Mouse (Mus musculus): ENCODE measurements around the gene Arfgap2.
A peak's percentile ranks its signal among the peaks of the same experiment; 100 is the strongest.

The Arfgap2 gene

DNA sequence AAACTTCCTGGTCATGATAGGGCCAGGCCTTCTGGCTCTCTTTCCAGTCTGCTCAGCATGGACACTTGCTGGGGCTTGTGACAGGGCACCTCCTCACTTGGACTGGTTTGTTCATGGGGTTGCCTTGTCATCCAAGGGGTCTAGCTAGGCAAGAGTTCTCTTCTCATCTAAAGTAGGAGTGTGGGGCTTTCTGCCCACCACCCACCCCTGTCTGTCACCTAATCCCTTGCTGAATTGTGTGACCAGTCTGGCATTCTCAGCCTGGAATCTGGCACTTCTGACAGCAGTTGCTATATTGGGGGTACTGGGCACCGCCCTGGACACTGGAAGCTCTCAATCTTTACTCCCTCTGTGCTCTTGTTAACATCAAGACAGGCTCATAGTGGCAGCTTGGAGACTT lies 5.3 kb upstream of the Arfgap2 start:
- DNase-seq, result no peak

DNA sequence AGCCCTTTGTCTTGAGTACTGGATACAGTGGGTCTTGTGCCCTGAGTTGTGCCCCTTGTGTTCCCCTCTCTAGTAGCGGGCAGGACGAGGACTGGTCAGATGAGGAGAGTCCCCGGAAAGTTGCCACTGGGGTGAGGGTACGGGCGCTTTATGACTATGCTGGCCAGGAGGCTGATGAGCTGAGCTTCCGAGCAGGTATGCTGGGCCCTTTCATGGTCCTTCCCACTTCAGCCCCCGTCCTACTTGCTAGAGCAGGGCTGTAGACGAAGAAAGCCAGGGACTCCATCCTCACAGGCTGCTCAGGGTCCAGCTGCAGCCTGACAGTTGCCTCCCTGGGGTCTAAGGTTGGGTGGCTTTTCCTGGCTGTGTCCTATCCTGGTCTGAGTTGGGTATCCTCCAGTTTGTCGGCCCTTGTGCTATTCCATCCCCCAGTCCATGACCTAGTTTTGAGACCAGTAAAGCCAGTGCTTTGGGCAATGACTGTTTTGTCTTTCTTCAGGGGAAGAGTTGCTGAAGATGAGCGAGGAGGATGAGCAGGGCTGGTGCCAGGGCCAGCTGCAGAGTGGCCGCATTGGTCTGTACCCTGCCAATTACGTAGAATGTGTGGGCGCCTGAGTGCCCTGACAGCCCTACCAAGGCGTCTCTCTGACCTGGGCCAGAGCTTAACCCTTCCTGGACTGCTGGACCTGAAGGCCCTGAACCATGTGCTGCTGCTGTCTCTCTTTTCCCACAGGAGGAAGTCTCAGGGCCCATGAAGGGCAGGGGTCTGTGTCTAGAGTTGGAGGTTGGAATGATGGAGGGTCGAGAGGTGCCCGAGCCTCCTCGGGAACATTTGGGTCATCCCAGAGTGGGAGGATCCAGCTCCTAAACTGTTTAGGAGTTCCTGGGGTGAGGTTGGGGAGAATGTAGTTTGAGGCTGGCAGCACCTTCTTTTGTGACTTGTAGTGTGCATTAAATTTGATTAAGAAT lies 798 bp upstream of the Arfgap2 start:
- DNase-seq, result peak in 1 of 2 experiments; percentile 10

DNA sequence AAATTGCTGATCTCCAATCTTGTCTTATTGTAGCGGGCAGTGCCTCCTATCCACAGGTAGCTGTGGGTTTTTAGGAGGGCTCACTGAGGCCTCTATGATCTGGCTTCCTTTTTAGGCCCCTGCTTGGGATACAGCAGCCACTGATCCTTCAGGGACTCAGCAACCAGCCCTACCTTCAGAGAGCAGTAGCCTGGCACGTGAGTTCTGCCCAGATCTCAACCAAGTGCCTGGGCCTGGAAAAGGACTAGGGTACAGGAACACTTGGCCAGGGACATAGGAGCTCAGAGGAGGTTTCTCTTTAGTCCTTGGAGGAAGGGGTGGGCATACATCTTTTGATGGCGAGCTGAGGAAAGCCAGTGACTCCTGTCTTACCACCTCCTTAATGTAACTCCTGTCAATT lies 3.3 kb downstream of the Arfgap2 start:
- DNase-seq, result no peak

DNA sequence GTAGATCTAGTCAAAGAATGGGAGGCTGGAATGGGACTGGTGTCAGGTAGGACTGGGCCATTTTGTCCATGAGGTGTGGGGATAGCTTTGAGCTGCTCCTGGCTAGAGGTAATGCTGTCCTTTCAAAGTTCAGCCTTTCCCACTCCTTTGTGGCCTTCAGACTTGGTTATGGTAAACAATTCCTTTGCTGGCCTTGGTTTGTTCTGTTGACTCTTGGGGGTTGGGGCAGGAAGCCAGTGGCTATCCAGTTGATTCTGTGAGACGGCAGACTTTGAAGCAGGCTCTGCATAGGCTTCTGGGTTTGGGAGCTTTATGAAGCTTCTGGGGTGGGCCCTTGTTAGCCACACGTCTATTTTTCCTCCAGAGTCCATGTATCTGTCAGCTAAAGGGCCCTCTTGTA lies 3.9 kb downstream of the Arfgap2 start:
- peak in 1 of 2 experiments; percentile 6 for DNase-seq

DNA sequence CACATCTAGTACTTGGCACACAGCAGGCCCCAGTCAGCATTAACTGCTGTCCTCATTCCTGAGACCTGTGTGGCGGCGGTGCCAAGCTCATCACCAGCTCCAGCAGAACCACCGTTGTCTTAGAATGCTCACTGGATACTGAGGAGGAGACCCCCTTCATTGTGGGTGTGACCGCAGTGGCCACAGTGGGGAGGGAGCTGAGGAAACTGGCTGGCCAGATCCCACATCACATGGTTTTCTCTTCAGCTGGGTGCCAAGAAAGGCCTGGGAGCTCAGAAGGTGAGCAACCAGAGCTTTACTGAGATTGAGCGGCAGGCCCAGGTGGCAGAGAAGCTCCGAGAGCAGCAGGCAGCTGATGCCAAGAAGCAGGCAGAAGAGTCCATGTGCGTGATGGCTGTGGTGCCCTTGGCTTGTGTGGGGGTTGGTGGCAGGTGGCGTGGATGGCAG lies 4.9 kb downstream of the Arfgap2 start:
- DNase-seq, result peak; percentile 65 to 78

DNA sequence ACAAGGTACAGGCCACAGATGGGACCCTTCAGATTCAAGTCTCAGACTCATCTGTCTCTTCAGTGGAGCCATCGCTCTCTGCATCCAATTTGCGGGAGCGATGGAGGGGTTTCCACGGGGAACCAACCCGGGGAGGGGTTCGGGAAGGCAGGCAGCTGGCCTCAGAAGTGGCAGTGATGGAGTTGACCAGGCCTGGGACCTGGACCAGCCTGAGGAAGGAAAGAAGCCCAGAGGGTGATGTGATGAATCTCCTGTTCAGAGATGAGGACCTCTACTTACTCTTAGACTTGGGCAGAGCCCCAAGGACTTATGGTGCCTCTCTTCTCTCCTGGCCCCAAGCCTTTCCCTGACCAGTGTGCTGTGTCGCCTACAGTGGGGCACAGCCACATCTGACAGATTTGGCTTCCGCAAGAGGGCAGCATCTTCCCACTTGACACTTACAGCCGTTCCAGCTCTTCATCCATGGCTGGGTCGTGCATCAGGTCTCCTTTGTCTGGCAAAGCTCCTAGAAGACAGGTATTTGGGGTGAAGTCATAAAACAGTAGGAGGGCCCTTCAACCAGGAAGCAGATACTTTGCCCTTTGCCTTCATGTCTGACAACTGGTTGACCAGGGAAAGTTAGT lies 14.1 kb downstream of the Arfgap2 start:
- peak; percentile 84 to 85 for DNase-seq

DNA sequence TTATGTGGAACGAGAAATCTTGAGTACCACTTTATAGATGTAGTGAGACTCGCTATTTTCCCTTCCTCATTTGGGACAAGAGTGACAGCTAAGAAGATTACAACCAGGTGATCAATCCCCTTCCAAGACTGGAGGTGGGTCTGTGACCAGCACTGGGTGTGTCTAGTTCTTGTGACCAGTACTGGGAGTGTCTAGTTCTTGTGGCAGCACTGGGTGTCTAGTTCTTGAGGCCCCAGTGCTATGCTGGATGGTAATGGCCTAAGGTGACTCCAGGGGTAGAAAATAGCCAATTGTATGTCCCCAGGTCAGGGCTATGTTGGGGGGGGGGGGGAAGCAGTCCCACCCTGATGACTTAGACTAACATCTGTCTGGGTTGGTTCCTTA lies 14.6 kb downstream of the Arfgap2 start:
- DNase-seq, result no peak

DNA sequence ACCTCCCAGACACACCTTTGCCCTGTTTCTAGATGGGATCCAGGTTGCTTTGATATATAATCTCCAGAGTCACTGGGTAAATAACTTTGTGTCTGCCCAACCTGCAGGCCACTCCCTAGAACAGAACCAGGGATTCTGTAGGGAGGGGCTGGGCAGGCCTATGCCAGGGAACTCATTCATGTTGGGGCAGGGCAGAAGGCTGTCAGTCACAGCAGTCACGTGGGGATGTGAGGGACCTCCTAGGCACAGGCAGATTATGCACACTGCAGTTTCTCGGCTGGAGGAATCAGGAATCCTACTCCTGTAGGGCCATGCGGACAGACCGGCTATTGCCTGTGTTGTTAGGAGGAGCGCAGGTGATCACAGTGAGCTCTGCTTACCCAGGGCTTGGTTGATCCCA lies 16.6 kb downstream of the Arfgap2 start:
- DNase-seq, result peak in 1 of 2 experiments; percentile 28

DNA sequence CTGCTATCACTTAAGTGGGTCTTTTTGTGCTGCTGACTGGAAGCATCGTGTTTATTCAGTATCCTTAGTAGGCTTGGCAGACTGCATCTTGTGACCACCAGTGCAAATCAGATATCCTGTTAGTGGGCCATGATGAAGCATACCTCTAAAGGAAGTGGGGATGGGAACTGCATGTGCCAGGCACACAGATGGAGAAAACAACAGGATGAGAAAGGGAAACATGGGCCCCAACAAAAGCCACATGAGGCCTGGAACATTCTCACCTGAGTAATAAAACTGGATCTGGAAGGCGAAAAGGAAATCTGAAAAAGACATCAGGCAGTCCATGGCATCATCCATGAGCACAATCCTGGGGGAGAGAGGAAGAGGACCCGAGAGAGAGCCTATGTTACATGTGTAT lies 19.2 kb downstream of the Arfgap2 start:
- DNase-seq, result peak in 1 of 2 experiments; percentile 47

DNA sequence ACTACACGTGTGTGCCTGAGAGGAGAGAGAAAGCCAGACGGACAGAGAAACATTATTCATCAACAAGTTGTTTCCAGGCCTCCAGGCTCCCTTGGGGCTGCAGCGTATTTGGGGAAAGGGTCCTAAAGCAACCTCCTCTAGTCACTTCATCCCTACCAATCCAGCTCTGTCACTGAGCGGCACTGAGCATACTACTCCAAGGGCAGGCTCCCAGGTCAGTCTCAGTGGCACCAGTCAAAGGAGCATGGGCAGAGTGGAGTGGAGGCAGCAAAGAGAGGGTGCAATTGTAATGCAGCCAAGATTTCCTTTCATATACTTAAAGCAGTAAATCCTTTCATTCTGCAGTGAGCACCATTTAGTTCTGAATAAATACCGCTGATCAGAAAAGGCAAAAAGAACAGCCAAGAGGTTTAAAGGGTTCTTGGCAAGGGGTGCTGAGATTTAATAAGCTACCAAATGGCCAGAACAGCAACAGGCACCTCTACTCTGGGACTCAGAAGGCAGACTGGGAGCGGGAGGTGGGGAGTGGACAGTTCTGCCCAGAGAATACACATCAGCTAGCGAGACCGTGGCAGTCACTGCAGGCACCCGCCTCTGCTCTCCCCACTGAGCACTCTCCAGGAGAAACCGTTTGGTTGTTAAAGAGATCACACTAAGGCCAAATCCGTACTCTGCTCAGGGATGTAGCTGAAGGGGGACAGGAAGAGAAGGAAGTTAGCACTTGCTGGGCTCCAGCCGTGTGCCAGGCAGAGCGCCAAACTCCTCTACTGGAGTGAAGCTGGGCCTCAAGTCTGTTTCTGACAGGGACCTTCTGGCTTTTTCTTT lies 19.8 kb downstream of the Arfgap2 start:
- peak; percentile 87 to 88 for DNase-seq

DNA sequence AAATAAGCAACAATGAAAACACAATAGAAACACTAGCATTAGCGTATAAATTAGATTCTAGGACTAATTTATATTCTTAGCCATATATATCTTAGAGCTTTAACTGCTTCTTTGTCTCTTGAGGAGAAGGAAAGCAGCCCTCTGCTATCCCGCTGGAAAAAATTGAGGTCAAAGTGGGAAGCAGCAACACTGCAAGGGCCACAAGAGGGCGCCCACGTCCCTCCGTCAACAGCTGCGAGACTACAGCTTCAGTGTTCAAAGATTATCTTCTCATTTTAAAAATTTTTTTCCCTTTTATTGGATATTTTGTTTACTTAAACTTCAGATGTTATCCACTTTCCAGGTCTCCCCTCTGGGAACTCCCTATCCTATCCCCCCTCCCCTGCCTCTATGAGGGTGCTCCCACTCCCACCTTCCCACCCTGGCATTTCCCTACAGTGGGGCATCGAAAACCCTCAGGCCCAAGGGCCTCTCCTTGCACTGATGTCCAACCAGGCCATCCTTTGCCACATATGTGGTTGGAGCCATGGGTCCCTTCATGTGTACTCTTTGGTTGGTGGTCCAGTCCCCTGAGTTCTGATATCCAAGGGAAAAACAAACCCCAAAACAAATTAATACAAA lies 21.2 kb downstream of the Arfgap2 start:
- DNase-seq, result peak; percentile 94 to 95

DNA sequence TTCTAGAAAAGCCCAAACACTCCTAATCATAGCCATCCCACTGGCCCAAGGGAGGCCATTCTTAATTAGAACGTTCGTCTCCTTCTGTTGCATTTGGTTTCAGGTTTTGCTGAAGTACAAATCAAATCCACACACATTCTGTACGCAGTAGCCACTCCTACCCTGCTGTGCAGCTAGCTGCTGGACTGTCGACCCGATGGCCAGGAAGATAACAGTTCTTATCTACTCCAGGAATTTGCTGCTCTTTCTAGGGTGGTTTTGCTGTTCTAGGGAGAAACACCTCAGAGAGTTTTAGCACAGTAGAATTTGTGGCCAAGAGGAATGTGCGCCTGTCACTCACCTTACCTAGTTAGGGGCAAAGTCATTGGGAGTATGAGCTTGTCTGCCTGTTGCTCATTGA lies 22.8 kb downstream of the Arfgap2 start:
- no peak for DNase-seq

DNA sequence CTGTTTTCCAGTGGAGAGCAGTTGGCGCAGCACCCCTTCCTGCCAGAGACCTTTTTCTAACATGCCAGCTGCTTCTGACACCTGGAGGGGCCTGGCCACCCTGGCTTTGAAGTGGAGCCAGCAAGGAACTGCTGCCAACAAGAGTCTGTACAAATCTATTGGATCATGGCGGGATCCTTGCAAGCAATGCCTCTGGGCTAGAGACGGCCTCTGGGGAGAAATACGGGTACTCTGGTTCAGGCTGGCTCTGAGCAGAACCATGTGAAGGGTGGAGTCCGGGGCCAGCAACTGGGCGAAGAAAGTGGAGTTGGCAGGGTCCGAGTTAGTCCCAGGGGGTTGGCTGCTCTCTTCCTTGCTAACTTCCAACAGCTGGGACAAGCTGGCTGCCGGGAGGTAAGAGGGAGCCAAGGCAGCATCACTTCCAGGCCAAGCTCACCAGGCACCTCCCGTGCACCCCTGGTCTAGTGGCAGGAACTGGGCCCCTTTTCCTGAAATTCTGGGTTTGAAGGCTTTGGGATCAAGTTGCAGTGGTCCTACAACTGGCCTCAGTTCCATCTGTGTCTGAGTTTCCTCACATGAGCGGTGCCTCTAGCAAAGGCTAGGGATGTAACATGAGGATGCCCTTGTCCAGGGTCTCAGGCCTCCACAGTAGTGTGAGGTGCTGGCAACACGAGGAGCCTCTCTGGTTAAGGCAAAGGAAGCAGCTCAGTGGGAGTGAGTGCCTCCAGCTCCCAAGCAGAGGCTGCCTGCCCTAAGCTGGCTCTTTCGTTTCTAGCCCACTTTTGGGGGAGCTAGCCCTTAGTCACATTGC lies 26.6 kb downstream of the Arfgap2 start:
- peak; percentile 48 to 69 for DNase-seq

DNA sequence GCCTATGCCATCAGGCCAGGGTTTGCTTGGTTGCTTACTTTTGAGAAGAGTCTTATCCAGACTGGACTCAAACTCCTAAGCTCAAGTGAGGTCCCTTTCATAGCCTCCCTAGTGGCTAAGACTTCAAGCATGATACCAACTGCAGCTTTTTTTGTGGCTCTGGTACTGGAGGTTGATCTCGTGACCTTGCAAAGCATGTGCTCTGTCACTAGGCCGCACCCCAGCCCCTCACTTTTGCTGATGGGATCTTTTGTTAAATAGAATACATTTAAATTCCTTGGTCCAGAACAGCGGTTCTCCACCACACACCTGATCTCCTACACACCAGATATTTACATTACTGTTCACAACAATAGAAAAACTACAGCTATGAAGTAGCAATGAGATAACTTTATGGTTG lies 29.5 kb downstream of the Arfgap2 start:
- no peak for DNase-seq

DNA sequence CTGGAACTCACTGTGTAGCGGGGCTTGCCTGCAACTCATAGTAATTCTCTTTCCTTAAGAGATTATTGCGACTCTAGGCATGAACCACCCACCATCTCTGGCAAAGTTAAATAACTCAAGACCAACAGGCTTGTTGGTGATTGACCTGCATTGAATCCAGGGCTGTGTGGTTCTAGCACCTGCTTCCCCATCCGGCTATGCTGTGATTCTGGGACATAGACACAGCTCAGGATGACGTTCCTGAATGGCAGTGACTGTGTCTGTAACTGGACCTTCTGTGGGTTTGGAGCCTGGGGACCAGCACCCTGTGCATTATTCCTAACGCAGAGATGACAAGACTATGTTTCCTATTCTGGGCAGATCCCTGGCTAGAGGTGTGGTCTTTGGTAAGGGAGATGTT lies 31.1 kb downstream of the Arfgap2 start:
- no peak for DNase-seq

DNA sequence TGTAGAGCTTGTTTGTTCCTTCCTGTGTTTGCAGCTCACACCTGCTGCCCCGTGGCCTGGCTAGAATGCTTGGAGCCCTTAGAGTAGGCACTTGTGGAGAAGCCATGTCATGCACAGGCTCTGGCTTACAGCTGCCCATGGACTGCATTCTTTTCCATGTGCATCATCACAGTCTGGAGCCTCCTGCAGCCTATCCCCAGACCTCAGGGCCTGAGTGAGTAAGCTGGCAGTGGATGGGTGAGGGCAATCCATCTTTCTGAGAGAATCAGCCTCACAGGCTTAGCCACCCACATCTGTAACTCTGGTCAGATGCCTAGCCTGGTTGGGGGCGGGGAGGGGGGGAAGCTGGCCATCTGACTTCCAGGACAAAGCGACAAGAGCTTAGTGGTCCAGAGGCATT lies 34.4 kb downstream of the Arfgap2 start:
- DNase-seq, result no peak

DNA sequence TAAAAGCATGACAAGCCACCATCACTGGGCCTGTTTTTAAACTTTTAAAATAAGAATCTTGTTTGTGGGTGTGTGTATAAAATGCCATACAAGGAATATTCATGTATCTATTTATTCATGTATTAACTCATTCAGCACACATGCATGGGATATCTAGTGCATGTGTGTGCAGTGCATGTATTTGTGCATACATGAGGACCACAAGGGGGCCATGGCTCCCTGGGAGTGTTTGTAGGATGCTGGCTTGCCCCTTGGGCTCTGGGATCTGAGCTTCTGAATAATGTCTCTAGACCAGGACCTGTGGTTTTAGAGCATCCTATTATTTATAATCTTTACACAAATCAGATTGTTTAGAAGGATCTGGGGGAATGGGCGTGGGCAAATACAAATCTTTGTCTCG lies 36.0 kb downstream of the Arfgap2 start:
- no peak for DNase-seq

DNA sequence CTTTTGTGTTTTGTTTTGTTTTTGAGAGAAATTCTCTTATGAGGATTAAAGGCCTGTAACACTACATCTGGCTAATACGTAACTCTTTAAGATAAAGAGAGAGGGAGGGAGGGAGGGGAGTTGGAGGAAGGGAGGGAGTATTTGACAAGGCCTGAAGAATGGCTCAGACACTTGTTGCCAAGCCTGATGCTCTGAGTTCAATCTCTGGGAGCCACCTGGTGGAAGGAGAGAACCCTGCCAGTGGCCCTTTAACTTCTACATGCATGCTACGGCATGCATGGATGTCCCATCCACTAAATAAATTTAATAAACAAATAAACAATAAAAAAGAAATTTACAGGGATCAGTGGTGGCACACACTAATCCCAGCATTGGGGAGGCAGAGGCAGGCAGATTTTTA lies 37.1 kb downstream of the Arfgap2 start:
- DNase-seq, result no peak

DNA sequence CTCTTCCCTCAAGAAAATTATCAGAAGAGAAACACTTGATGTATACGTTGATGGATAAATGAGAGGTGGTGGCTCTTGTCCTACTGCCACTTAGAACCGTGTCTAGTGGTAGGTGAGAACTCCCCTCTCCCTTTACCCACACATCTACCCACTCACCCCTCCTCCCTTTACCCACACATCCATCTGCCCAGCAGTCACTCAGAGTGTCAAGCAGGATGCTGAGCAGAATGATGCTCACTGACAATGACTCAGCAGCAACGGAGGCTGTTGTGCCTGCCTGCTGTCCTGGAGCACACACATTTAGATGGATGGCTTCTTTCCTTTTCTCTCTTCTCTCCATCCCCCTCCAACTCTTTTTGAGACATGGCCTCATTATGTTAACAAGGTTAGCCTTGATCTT lies 38.1 kb downstream of the Arfgap2 start:
- DNase-seq, result no peak

DNA sequence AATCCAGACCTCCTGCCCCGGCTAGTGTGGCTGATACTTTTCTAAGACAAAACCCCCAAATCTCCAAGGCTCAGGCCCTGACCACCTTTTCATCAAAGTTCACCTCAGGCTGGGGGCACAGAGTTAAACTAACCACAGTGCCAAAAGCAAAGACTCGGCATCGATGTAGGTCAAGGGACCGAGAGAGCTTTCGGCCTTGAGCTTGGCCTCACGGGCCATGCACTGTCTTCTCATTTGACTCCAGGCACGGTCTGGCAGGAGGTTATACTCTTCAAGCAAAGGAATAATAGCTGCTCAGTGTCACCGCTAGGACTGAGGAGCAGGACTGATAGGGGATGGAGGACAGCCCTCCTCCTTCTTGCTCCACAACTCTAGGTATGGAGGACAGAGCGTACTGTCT lies 41.2 kb downstream of the Arfgap2 start:
- no peak for DNase-seq

DNA sequence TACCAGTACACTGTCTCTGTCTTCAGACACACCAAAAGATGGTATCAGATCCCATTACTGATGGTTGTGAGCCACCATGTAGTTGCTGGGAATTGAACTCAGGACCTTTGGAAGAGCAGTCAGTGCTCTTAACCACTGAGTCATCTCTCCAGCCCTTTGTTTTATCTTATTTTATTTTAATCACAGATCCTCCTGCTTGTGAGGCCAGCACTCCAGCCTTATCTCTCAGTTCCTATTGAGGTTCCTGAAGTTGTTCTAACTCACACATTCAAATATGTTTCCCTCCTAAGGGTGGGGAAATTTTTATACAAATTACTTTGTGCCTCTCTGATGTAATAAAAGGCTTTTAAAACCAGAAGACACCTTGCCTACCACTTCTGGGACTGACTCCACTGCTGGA lies 41.8 kb downstream of the Arfgap2 start:
- no peak for DNase-seq

DNA sequence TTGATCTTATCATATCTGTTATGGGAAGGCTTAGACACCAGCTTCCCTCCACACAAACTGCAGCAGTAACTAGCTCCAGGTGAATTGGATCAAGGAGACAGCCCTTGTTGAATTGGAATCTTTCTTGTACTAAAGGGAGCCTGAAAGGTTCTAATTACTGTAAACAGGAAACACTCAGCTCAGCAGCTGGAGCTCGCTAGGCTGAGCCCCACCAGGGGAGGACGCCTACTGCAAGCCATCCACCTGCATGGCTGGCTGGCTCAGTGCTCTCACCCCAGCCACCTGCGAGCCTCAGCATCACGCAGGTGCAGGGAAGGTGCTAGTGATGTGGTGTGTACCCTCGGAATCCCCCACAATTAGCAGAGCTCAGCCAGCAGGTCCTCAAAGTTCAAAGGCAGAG lies 43.9 kb downstream of the Arfgap2 start:
- DNase-seq, result no peak
